In the genomic region with DNA sequence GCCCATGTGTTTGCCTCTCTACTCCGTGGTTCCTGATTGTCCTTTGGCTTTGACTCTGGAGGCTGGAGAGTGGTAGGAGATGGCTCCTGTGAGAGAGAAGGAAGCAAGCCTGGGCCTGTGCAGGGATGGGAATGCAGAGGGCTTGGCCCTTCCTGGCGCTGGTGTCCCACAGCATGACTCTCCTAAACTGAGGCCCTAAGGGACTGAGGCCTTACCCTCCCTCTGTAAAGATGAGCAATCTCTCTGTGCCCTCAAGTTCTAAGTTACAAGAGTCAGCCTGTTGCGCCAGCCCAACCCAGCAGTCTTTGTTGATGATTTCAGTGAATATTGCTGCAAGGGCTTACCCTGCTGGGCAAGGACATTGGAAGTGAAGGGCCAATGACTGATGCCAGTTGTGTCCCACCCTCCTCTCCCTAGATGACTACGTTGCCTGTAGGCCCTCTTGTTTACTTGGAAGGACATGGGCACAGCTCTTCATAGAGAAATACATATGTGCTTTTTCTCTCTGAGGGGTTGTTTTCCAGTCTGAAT, we compare ENCODE assay signal across 26 mouse cellular contexts. TPM values are rescaled to one million over a fixed set of nuclear protein-coding genes. Genes with fewer than 3 reads are reported as not detected.
DNase-seq lines count a peak whose midpoint lies in the region; ATAC-seq and TF ChIP-seq lines count a peak whose summit lies in the region.
"Had no signal": no experiment of that assay in that cellular context is flagged by ENCODE, and none has a peak within 500 bp of the region (broad histone marks: within the 10 kb centered on the region; RNA-seq: fewer than 3 reads in every experiment).

No protein-coding gene starts in this region.

- no peak overlapping the region for H3K4me2 ChIP-seq in lung, postnatal 0 days (replicated peaks; ENCODE audit: low read depth, low read length)
- H3K4me2 ChIP-seq: embryonic facial prominence, embryonic 13.5 days; forebrain, embryonic 15.5 days; hindbrain, embryonic 12.5 days; neural tube, embryonic 13.5 days; stomach, embryonic 15.5 days had no signal

- no peak overlapping the region for H3K4me3 ChIP-seq in lung, postnatal 0 days (ENCODE audit: low read depth, low read length)
- H3K4me3 ChIP-seq in olfactory bulb, adult 2 months (ENCODE audit: insufficient read depth, low read depth, low read length) = no peak overlapping the region
- H3K4me3 ChIP-seq: embryonic facial prominence, embryonic 13.5 days; erythroblast, embryonic 14.5 days; forebrain, embryonic 15.5 days; heart, adult 2 months; hindbrain, embryonic 12.5 days; midbrain, embryonic 10.5 days; myocyte; neural tube, embryonic 13.5 days; stomach, embryonic 15.5 days had no signal

- WGBS in lung, postnatal 0 days = 58% methylated on average over 4 of the region's 4 CpGs
- 77% methylated on average over 4 of the region's 4 CpGs for WGBS in olfactory bulb, adult 2 months

- H3K4me1 ChIP-seq in lung, postnatal 0 days (ENCODE audit: insufficient read depth, low read depth, low read length) = no peaks in the 10 kb centered on the region
- peaks cover 6% of the 10 kb centered on the region for H3K4me1 ChIP-seq in olfactory bulb, adult 2 months (ENCODE audit: control insufficient read depth, insufficient read depth, low read length)
- H3K4me1 ChIP-seq: embryonic facial prominence, embryonic 13.5 days; forebrain, embryonic 15.5 days; hindbrain, embryonic 12.5 days; midbrain, embryonic 10.5 days; neural tube, embryonic 13.5 days; stomach, embryonic 15.5 days had no signal

- peak overlapping the region; percentile 62 for H3K27ac ChIP-seq in lung, postnatal 0 days (ENCODE audit: low read length)
- 0 out of 2 replicates have a peak overlapping the region, but pooled peaks have one; percentile 41 for H3K27ac ChIP-seq in olfactory bulb, adult 2 months (ENCODE audit: insufficient read depth, low read depth, low read length)
- H3K27ac ChIP-seq: embryonic facial prominence, embryonic 13.5 days; forebrain, embryonic 15.5 days; heart, adult 2 months; hindbrain, embryonic 12.5 days; midbrain, embryonic 10.5 days; stomach, embryonic 15.5 days had no signal

- no peak overlapping the region for H3K9ac ChIP-seq in lung, postnatal 0 days (replicated peaks; ENCODE audit: low read depth)
- H3K9ac ChIP-seq: embryonic facial prominence, embryonic 13.5 days; forebrain, embryonic 15.5 days; hindbrain, embryonic 12.5 days; neural tube, embryonic 13.5 days; stomach, embryonic 15.5 days had no signal

- peak; percentile 36; the same call in 1 of the 2 replicates for ATAC-seq in lung, postnatal 0 days
- no peak for ATAC-seq in CD4-positive, CD25-positive, alpha-beta regulatory T cell, adult 4 months
- ATAC-seq: forebrain, embryonic 15.5 days; intestine, postnatal 0 days; midbrain, embryonic 16.5 days had no signal

- TF ChIP-seq POLR2A in olfactory bulb, adult 2 months (IDR thresholded peaks at IDR 0.05; ENCODE audit: insufficient read depth, low read depth, low read length) = no peak

- no peak for TF ChIP-seq EP300 in lung, postnatal 0 days (IDR thresholded peaks at IDR 0.05)

- no peaks in the 10 kb centered on the region for H3K9me3 ChIP-seq in lung, postnatal 0 days (ENCODE audit: low read length)
- H3K9me3 ChIP-seq: embryonic facial prominence, embryonic 13.5 days; forebrain, embryonic 15.5 days; hindbrain, embryonic 12.5 days; midbrain, embryonic 10.5 days; neural tube, embryonic 13.5 days; stomach, embryonic 15.5 days had no signal

- no peaks in the 10 kb centered on the region for H3K27me3 ChIP-seq in lung, postnatal 0 days (replicated peaks; ENCODE audit: insufficient read depth, low read length)
- H3K27me3 ChIP-seq: embryonic facial prominence, embryonic 13.5 days; forebrain, embryonic 15.5 days; hindbrain, embryonic 12.5 days; neural tube, embryonic 13.5 days; stomach, embryonic 15.5 days had no signal

- no peak for TF ChIP-seq CTCF in lung, postnatal 0 days (IDR thresholded peaks at IDR 0.05)
- no peak for TF ChIP-seq CTCF in olfactory bulb, adult 2 months (IDR thresholded peaks at IDR 0.05; ENCODE audit: insufficient read depth, low read depth, low read length)

- peak; percentile 31 for DNase-seq in lung, postnatal 0 days (ENCODE audit: low spot score)
- no peak for DNase-seq in lung, postnatal 10 days
- DNase-seq in adipocyte (ENCODE audit: low spot score) = peak; percentile 64
- DNase-seq in adrenal gland, postnatal 25 days = peak; percentile 30
- no peak for DNase-seq in cerebellum, postnatal 36 days
- DNase-seq: cerebellum, adult 18-20 months; cerebellum, postnatal 25 days; embryo, embryonic 11 days; gastrocnemius, postnatal 25 days; heart, adult 2 months; kidney, postnatal 25 days; liver; right cerebral cortex, adult 18-20 months; thymus, postnatal 36 days had no signal

- no peaks in the 10 kb centered on the region; the same call in 1 of the 2 replicates for H3K36me3 ChIP-seq in lung, postnatal 0 days (ENCODE audit: insufficient read depth, low read length)
- H3K36me3 ChIP-seq: forebrain, embryonic 15.5 days had no signal

RNA-seq across cellular contexts. Expression of gene Jmjd7, which starts 19.5 kb away (rescaled TPM):
- 18.1 and 22.6 TPM in 2 replicates for polyA plus RNA-seq in lung, postnatal 0 days (2015; fragmentation: Nextera tagmentation; extraction: Ambion mirVana)
- 11.3 and 13.0 TPM in 2 replicates for total RNA-seq in adrenal gland, postnatal 25 days (2021)
- not detected in 2 replicates for polyA plus RNA-seq in olfactory bulb, adult 2 months (2012; ENCODE audit: insufficient read depth, insufficient read length, low replicate concordance, missing spikeins)
- polyA plus RNA-seq in CD4-positive, CD25-positive, alpha-beta regulatory T cell, adult 4 months (2017; shearing (Covaris generic)) = 10 to 100 TPM; 24.3 to 28.4 TPM

RNA-seq across cellular contexts. Expression of gene Gm28042, which starts 19.5 kb away (rescaled TPM):
- polyA plus RNA-seq in lung, postnatal 0 days (2015; fragmentation: Nextera tagmentation; extraction: Ambion mirVana) = 0.69 and 0.70 TPM in 2 replicates
- 2.6 and 2.8 TPM in 2 replicates for total RNA-seq in adrenal gland, postnatal 25 days (2021)
- not detected in 2 replicates for polyA plus RNA-seq in olfactory bulb, adult 2 months (2012; ENCODE audit: insufficient read depth, insufficient read length, low replicate concordance, missing spikeins)
- 1 to 10 TPM; 2.5 to 2.9 TPM for polyA plus RNA-seq in CD4-positive, CD25-positive, alpha-beta regulatory T cell, adult 4 months (2017; shearing (Covaris generic))

RNA-seq across cellular contexts. Expression of gene Pla2g4b, which starts 25.5 kb away (rescaled TPM):
- 0.18 and 0.92 TPM in 2 replicates for polyA plus RNA-seq in lung, postnatal 0 days (2015; fragmentation: Nextera tagmentation; extraction: Ambion mirVana)
- 2.7 and 3.9 TPM in 2 replicates for total RNA-seq in adrenal gland, postnatal 25 days (2021)
- not detected in 2 replicates for polyA plus RNA-seq in olfactory bulb, adult 2 months (2012; ENCODE audit: insufficient read depth, insufficient read length, low replicate concordance, missing spikeins)
- polyA plus RNA-seq in CD4-positive, CD25-positive, alpha-beta regulatory T cell, adult 4 months (2017; shearing (Covaris generic)) = 1 to 10 TPM; 1.3 to 2.2 TPM

RNA-seq across cellular contexts. Expression of gene Mapkbp1, which starts 35.2 kb away (rescaled TPM):
- polyA plus RNA-seq in lung, postnatal 0 days (2015; fragmentation: Nextera tagmentation; extraction: Ambion mirVana) = 2.5 and 2.6 TPM in 2 replicates
- total RNA-seq in adrenal gland, postnatal 25 days (2021) = 15.3 and 23.0 TPM in 2 replicates
- not detected in 2 replicates for polyA plus RNA-seq in olfactory bulb, adult 2 months (2012; ENCODE audit: insufficient read depth, insufficient read length, low replicate concordance, missing spikeins)
- 1 to 10 TPM; 2.4 to 2.9 TPM for polyA plus RNA-seq in CD4-positive, CD25-positive, alpha-beta regulatory T cell, adult 4 months (2017; shearing (Covaris generic))

Comparison
In these comparisons a context has a peak if more than half of its experiments do, and no peak if none do; other contexts are left out.
1. DNase-seq: peak in lung, postnatal 0 days (single experiment), adipocyte (single experiment) and adrenal gland, postnatal 25 days (single experiment); none in lung, postnatal 10 days (single experiment) and cerebellum, postnatal 36 days (0 of 2).
2. RNA of gene Jmjd7, which starts 19.5 kb away (polyA plus RNA-seq): 24.3 to 28.4 TPM in CD4-positive, CD25-positive, alpha-beta regulatory T cell, adult 4 months and 18.1 to 22.6 TPM in lung, postnatal 0 days; not detected in olfactory bulb, adult 2 months; every median in the first group is over 10 times any median in the second.